Mouse (Mus musculus): ENCODE measurements around the gene Oxct1. TPM values are rescaled to one million over a fixed set of nuclear protein-coding genes. Genes with fewer than 3 reads are reported as not detected.

The Oxct1 gene
- polyA plus RNA-seq (2012; rRNA removed): 58.6 and 75.4 TPM in 2 replicates
- 252 and 255 TPM in 2 replicates for polyA plus RNA-seq (2014; fragmentation: Nextera tagmentation; extraction: Ambion mirVana)

GRCm38 (mm10) chr15:4026231-4026773 is at the start of gene Oxct1:
Gene Oxct1, plus strand, starts transcription at chr15:4026383.
- H3K4me2 ChIP-seq (replicated peaks; ENCODE audit: low read depth, low read length, severe bottlenecking): peak within 1 kb of the TSS; percentile 67
- H3K4me3 ChIP-seq (replicated peaks; ENCODE audit: low read length): peak within 1 kb of the TSS; percentile 88
- H3K27me3 ChIP-seq (ENCODE audit: control insufficient read depth, insufficient read depth, low read length): no peaks in the 10 kb centered on the region
- H3K27ac ChIP-seq (replicated peaks; ENCODE audit: low read depth, low read length): peak within 1 kb of the TSS; percentile 96
- 0% methylated on average over 40 of the region's 45 CpGs for WGBS
- peak; percentile 92 for ATAC-seq (ENCODE audit: low FRiP score, low read depth)
- H3K4me1 ChIP-seq (ENCODE audit: control insufficient read depth, insufficient read depth, low read length): peaks cover 11% of the 10 kb centered on the region
- H3K36me3 ChIP-seq (ENCODE audit: control insufficient read depth, insufficient read depth, low read length): no peaks in the 10 kb centered on the region
- 0 out of 2 replicates have a peak, but pooled peaks have one; percentile 8 for TF ChIP-seq POLR2A (IDR thresholded peaks at IDR 0.05; ENCODE audit: borderline replicate concordance, extremely low read depth, insufficient read depth, insufficient read length)
- H3K9me3 ChIP-seq (ENCODE audit: control insufficient read depth, low read length): no peaks in the 10 kb centered on the region
- peak; percentile 94 for DNase-seq (ENCODE audit: low spot score)
- H3K9ac ChIP-seq (ENCODE audit: low read depth, low read length, severe bottlenecking): peak within 1 kb of the TSS; percentile 80

GRCm38 (mm10) chr15:3978279-3978678 is 47.9 kb upstream of the Oxct1 start:
- H3K9ac ChIP-seq (ENCODE audit: low read depth, low read length, severe bottlenecking): no peak overlapping the region
- H3K4me3 ChIP-seq (replicated peaks; ENCODE audit: low read length): no peak overlapping the region
- ATAC-seq (ENCODE audit: low FRiP score, low read depth): no peak
- H3K4me1 ChIP-seq (ENCODE audit: control insufficient read depth, insufficient read depth, low read length): no peaks in the 10 kb centered on the region
- no peak overlapping the region for H3K27ac ChIP-seq (replicated peaks; ENCODE audit: low read depth, low read length)
- no peak overlapping the region for H3K4me2 ChIP-seq (replicated peaks; ENCODE audit: low read depth, low read length, severe bottlenecking)
- no peaks in the 10 kb centered on the region for H3K27me3 ChIP-seq (ENCODE audit: control insufficient read depth, insufficient read depth, low read length)
- H3K36me3 ChIP-seq (ENCODE audit: control insufficient read depth, insufficient read depth, low read length): peaks cover 3% of the 10 kb centered on the region; the same call in 1 of the 2 replicates
- WGBS: 92% methylated on average over 2 of the region's 2 CpGs
- TF ChIP-seq POLR2A (IDR thresholded peaks at IDR 0.05; ENCODE audit: borderline replicate concordance, extremely low read depth, insufficient read depth, insufficient read length): no peak
- no peaks in the 10 kb centered on the region for H3K9me3 ChIP-seq (ENCODE audit: control insufficient read depth, low read length)
- DNase-seq (ENCODE audit: low spot score): no peak

GRCm38 (mm10) chr15:3979061-3979848 is 46.9 kb upstream of the Oxct1 start, which contains the start of gene Fbxo4:
Gene Fbxo4, minus strand, starts transcription at chr15:3979573.
- H3K4me2 ChIP-seq (replicated peaks; ENCODE audit: low read depth, low read length, severe bottlenecking): peak within 1 kb of the TSS; percentile 68
- DNase-seq (ENCODE audit: low spot score) (peak; percentile 59), ATAC-seq (ENCODE audit: low FRiP score, low read depth) (peak; percentile 93)
- no peaks in the 10 kb centered on the region for H3K27me3 ChIP-seq (ENCODE audit: control insufficient read depth, insufficient read depth, low read length)
- H3K4me1 ChIP-seq (ENCODE audit: control insufficient read depth, insufficient read depth, low read length): no peaks in the 10 kb centered on the region
- H3K36me3 ChIP-seq (ENCODE audit: control insufficient read depth, insufficient read depth, low read length): peaks cover 13% of the 10 kb centered on the region
- H3K9me3 ChIP-seq (ENCODE audit: control insufficient read depth, low read length): no peaks in the 10 kb centered on the region
- peak within 1 kb of the TSS; percentile 66 for H3K4me3 ChIP-seq (replicated peaks; ENCODE audit: low read length)
- no peak for TF ChIP-seq POLR2A (IDR thresholded peaks at IDR 0.05; ENCODE audit: borderline replicate concordance, extremely low read depth, insufficient read depth, insufficient read length)
- peak within 1 kb of the TSS; percentile 98 for H3K9ac ChIP-seq (ENCODE audit: low read depth, low read length, severe bottlenecking)
- 1% methylated on average over 45 of the region's 61 CpGs for WGBS
- peak within 1 kb of the TSS; percentile 97 for H3K27ac ChIP-seq (replicated peaks; ENCODE audit: low read depth, low read length)

- Histone ChIP-seq H3K9ac (ENCODE audit: low read depth, low read length, severe bottlenecking) (peak overlapping the region; percentile 98; the same call in 1 of the 2 replicates), H3K27me3 (ENCODE audit: control insufficient read depth, insufficient read depth, low read length) (no peaks in the 10 kb centered on the region), H3K27ac (replicated peaks; ENCODE audit: low read depth, low read length) (peak overlapping the region; percentile 97), H3K9me3 (ENCODE audit: control insufficient read depth, low read length) (no peaks in the 10 kb centered on the region), H3K36me3 (ENCODE audit: control insufficient read depth, insufficient read depth, low read length) (peaks cover 19% of the 10 kb centered on the region), H3K4me3 (replicated peaks; ENCODE audit: low read length) (peak overlapping the region; percentile 66), H3K4me1 (ENCODE audit: control insufficient read depth, insufficient read depth, low read length) (no peaks in the 10 kb centered on the region), H3K4me2 (replicated peaks; ENCODE audit: low read depth, low read length, severe bottlenecking) (peak overlapping the region; percentile 68)
- ATAC-seq (ENCODE audit: low FRiP score, low read depth) (no peak), DNase-seq (ENCODE audit: low spot score) (no peak)
- WGBS: 89% methylated on average over 3 of the region's 3 CpGs
- no peak for TF ChIP-seq POLR2A (IDR thresholded peaks at IDR 0.05; ENCODE audit: borderline replicate concordance, extremely low read depth, insufficient read depth, insufficient read length)
Observed at GRCm38 (mm10) chr15:3979871-3980270, 46.3 kb upstream of the Oxct1 start.

GRCm38 (mm10) chr15:3982732-3983131 is 43.5 kb upstream of the Oxct1 start:
- Histone ChIP-seq H3K27me3 (ENCODE audit: control insufficient read depth, insufficient read depth, low read length) (no peaks in the 10 kb centered on the region), H3K4me3 (replicated peaks; ENCODE audit: low read length) (no peak overlapping the region), H3K9me3 (ENCODE audit: control insufficient read depth, low read length) (no peaks in the 10 kb centered on the region), H3K4me2 (replicated peaks; ENCODE audit: low read depth, low read length, severe bottlenecking) (no peak overlapping the region), H3K27ac (replicated peaks; ENCODE audit: low read depth, low read length) (no peak overlapping the region), H3K4me1 (ENCODE audit: control insufficient read depth, insufficient read depth, low read length) (no peaks in the 10 kb centered on the region), H3K36me3 (ENCODE audit: control insufficient read depth, insufficient read depth, low read length) (peaks cover 39% of the 10 kb centered on the region), H3K9ac (ENCODE audit: low read depth, low read length, severe bottlenecking) (no peak overlapping the region)
- WGBS: 88% methylated on average over 5 of the region's 5 CpGs
- DNase-seq (ENCODE audit: low spot score) (no peak), ATAC-seq (ENCODE audit: low FRiP score, low read depth) (no peak)
- no peak for TF ChIP-seq POLR2A (IDR thresholded peaks at IDR 0.05; ENCODE audit: borderline replicate concordance, extremely low read depth, insufficient read depth, insufficient read length)
